Mouse (Mus musculus) heart, adult 2 months (tissue): ENCODE measurements at regions not wholly inside any gene's neighbourhood (a gene's known extent, or its start where the extent isn't known, plus 50 kb on each side); places are given as distances from the start of the nearest gene placed in this dataset.

ENCODE experiments used
- DNase-seq, 2 experiments: peaks; one replicate each; pipeline ENCODE4 v3.0.0; 2021
- H3K27ac ChIP-seq: fragments of 200-600 bp; 2 replicates; pipeline ENCODE4 v1.8.1; 2022
- H3K27me3 ChIP-seq: fragments of 200-500 bp; 2 replicates; pipeline ENCODE4 v1.6.1; 2012; ENCODE audit warnings: mild to moderate bottlenecking, low read length, inconsistent platforms, mixed read lengths; ENCODE audit not compliant: control insufficient read depth, insufficient read depth
- H3K36me3 ChIP-seq: fragments of 200-500 bp; 2 replicates; pipeline ENCODE4 v1.6.1; 2012; ENCODE audit warnings: low read length, inconsistent platforms; ENCODE audit not compliant: control insufficient read depth, insufficient read depth
- H3K4me1 ChIP-seq: fragments of 200-500 bp; 2 replicates; pipeline ENCODE4 v1.6.1; 2011; ENCODE audit warnings: low read length; ENCODE audit not compliant: control insufficient read depth, insufficient read depth
- H3K4me3 ChIP-seq: fragments of 200-600 bp; 2 replicates; pipeline ENCODE4 v1.8.1; 2022
- H3K79me2 ChIP-seq: fragments of 200-500 bp; replicated peaks from 2 replicates; pipeline ENCODE4 v1.6.1; 2012; ENCODE audit warnings: mild to moderate bottlenecking, inconsistent platforms, low read length, moderate library complexity, mixed read lengths; ENCODE audit not compliant: control insufficient read depth, insufficient read depth
- H3K9ac ChIP-seq: fragments of 200-500 bp; 2 replicates; pipeline ENCODE4 v1.6.1; 2012; ENCODE audit warnings: low read depth, mild to moderate bottlenecking, control low read depth, inconsistent platforms, low read length, mixed read lengths
- CTCF ChIP-seq: fragments of 200-600 bp; IDR thresholded peaks from 2 replicates; pipeline ENCODE4 v1.8.1; 2022; ENCODE audit warnings: antibody characterized with exemption, mild to moderate bottlenecking, moderate library complexity
- EP300 ChIP-seq: fragments of 200-500 bp; IDR thresholded peaks from 2 replicates; pipeline ENCODE4 v1.6.1; 2011; ENCODE audit warnings: low read depth, low read length, control low read depth; ENCODE audit not compliant: insufficient read depth
- POLR2A ChIP-seq: fragments of 200-500 bp; IDR thresholded peaks from 2 replicates; pipeline ENCODE4 v1.6.1; 2011; ENCODE audit warnings: mild to moderate bottlenecking, low read depth, low read length, control low read depth; ENCODE audit not compliant: insufficient read depth
- WGBS: fragments of 180-500 bp; shearing (Covaris S2); methylation state at CpG from one replicate; pipeline ENCODE4 v1.1.7; 2018; 5-methylcytosine and 5-hydroxymethylcytosine counted together
- intact Hi-C: fragments of 180-260 bp; cut with DNase I; formaldehyde crosslinking; loops from one replicate; pipeline ENCODE4 v1.15.1; 2025

DNA sequence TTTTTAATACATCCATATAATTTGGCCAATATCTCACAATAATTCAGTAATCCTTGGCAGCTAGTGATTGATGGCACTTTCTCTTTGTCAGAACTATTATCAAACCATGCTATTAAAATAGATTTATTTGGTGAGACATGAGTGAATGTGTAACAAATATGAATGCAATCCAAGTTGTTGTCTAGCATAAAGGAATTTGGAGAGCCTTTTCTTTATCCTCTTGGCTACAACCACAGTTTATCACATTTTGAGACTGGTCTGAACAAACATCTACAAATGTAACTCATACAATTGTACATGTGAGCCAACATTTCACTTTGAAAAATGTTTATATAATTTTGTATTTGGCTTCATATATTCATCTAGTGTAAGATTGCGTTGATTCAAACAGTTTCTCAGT is 676.5 kb downstream of the Pcdh7 start:
- WGBS, result 79% methylated on average over 1 of the region's 1 CpGs
- intact Hi-C loops, result no loop called here
- Histone ChIP-seq H3K4me3 (no peak overlapping the region), H3K27me3 (no peaks in the 10 kb centered on the region), H3K27ac (no peak overlapping the region), H3K79me2 (no peaks in the 10 kb centered on the region), H3K36me3 (no peaks in the 10 kb centered on the region), H3K4me1 (no peaks in the 10 kb centered on the region), H3K9ac (no peak overlapping the region)
- TF ChIP-seq EP300 (no peak), POLR2A (no peak), CTCF (no peak)
- no peak for DNase-seq

- WGBS, result 34% methylated on average over 2 of the region's 2 CpGs
- Histone ChIP-seq H3K4me3 (no peak overlapping the region), H3K79me2 (no peaks in the 10 kb centered on the region), H3K9ac (no peak overlapping the region), H3K36me3 (no peaks in the 10 kb centered on the region), H3K4me1 (no peaks in the 10 kb centered on the region), H3K27ac (no peak overlapping the region), H3K27me3 (no peaks in the 10 kb centered on the region)
- TF ChIP-seq POLR2A, result no peak
- no peak for TF ChIP-seq CTCF
- no peak for TF ChIP-seq EP300
- DNase-seq, result peak; percentile 27 to 40
- intact Hi-C loops, result no loop called here
Measured at GRCm38 (mm10) chr5:58428265-58428664, 710.5 kb downstream of the Pcdh7 start.

- Histone ChIP-seq H3K4me3 (no peak overlapping the region), H3K27ac (no peak overlapping the region), H3K36me3 (no peaks in the 10 kb centered on the region), H3K4me1 (no peaks in the 10 kb centered on the region), H3K9ac (no peak overlapping the region), H3K79me2 (no peaks in the 10 kb centered on the region), H3K27me3 (no peaks in the 10 kb centered on the region)
- TF ChIP-seq POLR2A, result no peak
- TF ChIP-seq EP300, result no peak
- no peak for TF ChIP-seq CTCF
- intact Hi-C loops, result no loop called here
- DNase-seq, result no peak
- WGBS, result 66% methylated on average over 1 of the region's 1 CpGs
Measured at GRCm38 (mm10) chr5:58436432-58436831, 718.7 kb downstream of the Pcdh7 start.
